Mouse (Mus musculus): ENCODE measurements around the gene Atxn1. TPM values are rescaled to one million over a fixed set of nuclear protein-coding genes. Genes with fewer than 3 reads are reported as not detected.

The Atxn1 gene
- total and polyA plus RNA-seq, 3 experiments, result 8.0 to 13.1 (median 9.7) TPM

DNA sequence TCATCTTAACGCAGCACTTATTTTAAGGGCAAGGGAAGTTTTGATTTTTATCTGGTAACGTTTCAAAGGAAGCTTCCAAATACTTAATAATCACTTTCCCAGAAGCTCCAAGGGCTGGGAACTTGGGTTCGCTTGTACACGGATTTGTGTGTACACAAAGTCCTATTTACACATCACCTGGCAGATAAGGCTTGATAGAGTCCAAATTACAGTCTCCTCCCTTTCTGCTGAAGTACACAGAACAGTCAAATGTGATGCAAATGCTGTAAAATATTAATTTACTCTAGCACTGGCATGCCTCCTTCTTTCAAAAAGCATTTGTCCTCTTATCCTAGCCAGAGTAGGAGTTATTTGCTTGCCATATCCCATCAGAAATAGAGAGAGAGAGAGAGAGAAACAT, 6.5 kb downstream of the Atxn1 start:
- Histone ChIP-seq H3K4me2 (ENCODE audit: insufficient read depth, low read depth, poor library complexity, severe bottlenecking) (no peak overlapping the region), H3K27me3 (replicated peaks) (no peaks in the 10 kb centered on the region), H3K9ac (ENCODE audit: insufficient read depth, low read depth) (no peak overlapping the region), H3K4me3 (replicated peaks in 1 of 3; ENCODE audit: low read depth in 2 of 3, low read length in 2 of 3, poor library complexity in 1 of 3) (no peak overlapping the region), H3K27ac (ENCODE audit: insufficient read depth, low read depth) (no peak overlapping the region), H3K79me2 (replicated peaks; ENCODE audit: control insufficient read depth, extremely low read depth, insufficient read depth, poor library complexity, severe bottlenecking) (peaks cover 62% of the 10 kb centered on the region), H3K4me1 (ENCODE audit: control insufficient read depth in 1 of 2, insufficient read depth in 2 of 2) (peaks cover 6 to 53% of the 10 kb centered on the region in 2 experiments; a peak in 3 of 4 replicates), H3K36me3 (replicated peaks in 1 of 2; ENCODE audit: control insufficient read depth in 1 of 2, insufficient read depth in 1 of 2, low read length in 1 of 2) (peaks cover 12 to 57% of the 10 kb centered on the region in 2 experiments), H3K9me3 (replicated peaks; ENCODE audit: low read length) (no peaks in the 10 kb centered on the region)
- in situ Hi-C loops (cut with MboI; ENCODE audit: low pct_ligation_motif_present, low pct_unique_long_range_greater_than_20kb, low sequenced_read_pairs) (loop anchor here (25.0 kb wide), 1 partner anchor 271 kb away; no protein-coding TSS in a partner anchor), dilution Hi-C loops (cut with MboI; ENCODE audit: extremely low pct_ligation_motif_present, extremely low pct_unique_long_range_greater_than_20kb, low sequenced_read_pairs) (no loop called here)
- no peak for TF ChIP-seq BHLHE40 (IDR thresholded peaks at IDR 0.05; ENCODE audit: low read depth, low read length)
- TF ChIP-seq POLR2AphosphoS2 (IDR thresholded peaks at IDR 0.05; ENCODE audit: low read depth, low read length), result no peak
- no peak for TF ChIP-seq SMC3 (IDR thresholded peaks at IDR 0.05; ENCODE audit: low read depth, low read length)
- TF ChIP-seq MXI1 (IDR thresholded peaks at IDR 0.05; ENCODE audit: low read depth, low read length), result no peak
- no peak for TF ChIP-seq POLR2A (IDR thresholded peaks at IDR 0.05; ENCODE audit: low read depth, low read length)
- no peak for TF ChIP-seq MEF2A (IDR thresholded peaks at IDR 0.05; ENCODE audit: borderline replicate concordance, low read depth, low read length)
- TF ChIP-seq EP300 (IDR thresholded peaks at IDR 0.05; ENCODE audit: low read length), result no peak
- no peak for TF ChIP-seq CHD1 (IDR thresholded peaks at IDR 0.05; ENCODE audit: low read depth, low read length)
- no peak for TF ChIP-seq E2F4 (IDR thresholded peaks at IDR 0.05; ENCODE audit: insufficient replicate concordance, low read depth, low read length)
- TF ChIP-seq MYC (IDR thresholded peaks at IDR 0.05; ENCODE audit: low read depth, low read length), result no peak
- no peak for TF ChIP-seq USF1 (IDR thresholded peaks at IDR 0.05; ENCODE audit: low read depth, low read length)
- TF ChIP-seq GABPA (IDR thresholded peaks at IDR 0.05; ENCODE audit: insufficient replicate concordance, low read depth, low read length), result no peak
- no peak for TF ChIP-seq ZKSCAN1 (IDR thresholded peaks at IDR 0.05; ENCODE audit: borderline replicate concordance, low read depth, low read length)
- no peak for TF ChIP-seq NELFE (IDR thresholded peaks at IDR 0.05; ENCODE audit: low read depth, low read length)
- no peak for TF ChIP-seq MAZ (IDR thresholded peaks at IDR 0.05; ENCODE audit: low read depth, low read length)
- no peak for TF ChIP-seq ELF1 (IDR thresholded peaks at IDR 0.05; ENCODE audit: low read depth, low read length)
- TF ChIP-seq JUN (IDR thresholded peaks at IDR 0.05; ENCODE audit: insufficient read depth, low read depth, low read length), result no peak
- no peak for TF ChIP-seq CTCF (conservative IDR thresholded peaks at IDR 0.05 in 1 of 2, IDR thresholded peaks at IDR 0.05 in 1 of 2; ENCODE audit: low read depth in 2 of 2, low read length in 2 of 2)
- DNase-seq (ENCODE audit: extremely low read depth), result no peak

DNA sequence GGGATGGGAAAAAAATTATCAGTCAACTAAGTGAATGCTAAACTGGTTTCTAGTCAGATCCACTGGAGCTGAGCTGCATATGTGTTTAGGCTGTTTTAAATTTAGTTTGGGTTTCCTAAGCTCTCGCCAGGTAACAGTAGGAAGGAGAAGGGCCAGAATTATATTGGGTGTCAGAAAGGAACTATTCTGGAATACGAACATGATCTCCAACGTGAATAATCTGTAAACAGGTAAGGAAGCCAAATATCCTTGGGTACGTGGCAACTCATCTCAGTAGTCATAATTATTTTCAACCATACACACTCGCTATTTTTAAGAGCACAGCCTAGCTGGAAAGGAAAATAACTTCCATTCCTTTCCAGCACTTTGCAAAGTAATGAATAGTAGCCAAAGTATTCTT, 7.2 kb downstream of the Atxn1 start:
- peaks cover 19 to 64% of the 10 kb centered on the region in 2 experiments for H3K36me3 ChIP-seq (replicated peaks in 1 of 2; ENCODE audit: control insufficient read depth in 1 of 2, insufficient read depth in 1 of 2, low read length in 1 of 2)

More for the DNA sequence above, 7.2 kb downstream of the Atxn1 start:
- no peak for DNase-seq (ENCODE audit: extremely low read depth)
- TF ChIP-seq NELFE (IDR thresholded peaks at IDR 0.05; ENCODE audit: low read depth, low read length), result no peak
- no peak for TF ChIP-seq CHD2 (IDR thresholded peaks at IDR 0.05; ENCODE audit: low read length)
- Histone ChIP-seq H3K9me3 (replicated peaks; ENCODE audit: low read length) (no peaks in the 10 kb centered on the region), H3K27me3 (replicated peaks) (no peaks in the 10 kb centered on the region), H3K9ac (ENCODE audit: insufficient read depth, low read depth) (no peak overlapping the region), H3K4me1 (ENCODE audit: control insufficient read depth in 1 of 2, insufficient read depth in 2 of 2) (peaks cover 6 to 52% of the 10 kb centered on the region in 2 experiments; a peak in 3 of 4 replicates), H3K4me2 (ENCODE audit: insufficient read depth, low read depth, poor library complexity, severe bottlenecking) (no peak overlapping the region), H3K4me3 (replicated peaks in 1 of 3; ENCODE audit: low read depth in 2 of 3, low read length in 2 of 3, poor library complexity in 1 of 3) (no peak overlapping the region), H3K27ac (ENCODE audit: insufficient read depth, low read depth) (no peak overlapping the region), H3K79me2 (replicated peaks; ENCODE audit: control insufficient read depth, extremely low read depth, insufficient read depth, poor library complexity, severe bottlenecking) (peaks cover 55% of the 10 kb centered on the region)
- dilution Hi-C loops (cut with MboI; ENCODE audit: extremely low pct_ligation_motif_present, extremely low pct_unique_long_range_greater_than_20kb, low sequenced_read_pairs), result no loop called here
- in situ Hi-C loops (cut with MboI; ENCODE audit: low pct_ligation_motif_present, low pct_unique_long_range_greater_than_20kb, low sequenced_read_pairs), result loop anchor here (25.0 kb wide), 1 partner anchor 270 kb away; no protein-coding TSS in a partner anchor
